Mouse (Mus musculus) testis, postnatal 14 days (tissue): ENCODE data around the gene Ppp1cb.

Source experiments
- DNase-seq: peaks from one replicate; pipeline ENCODE4 v3.0.0; 2021; ENCODE audit warnings: low spot score

The Ppp1cb gene

GRCm38 (mm10) chr5:32443906-32444305 lies 14.7 kb upstream of the Ppp1cb start:
- DNase-seq: no peak

GRCm38 (mm10) chr5:32445287-32445921 lies 13.2 kb upstream of the Ppp1cb start:
- DNase-seq: no peak

- DNase-seq: no peak
These were observed 12.2 kb upstream of the Ppp1cb start for GRCm38 (mm10) chr5:32446394-32446793.

- no peak for DNase-seq
These were observed 11.8 kb upstream of the Ppp1cb start for GRCm38 (mm10) chr5:32446810-32447209.

GRCm38 (mm10) chr5:32459251-32459881 lies 723 bp downstream of the Ppp1cb start:
- DNase-seq: peak; percentile 85

- no peak for DNase-seq
These were observed 1.5 kb downstream of the Ppp1cb start for GRCm38 (mm10) chr5:32459882-32460751.

- DNase-seq: no peak
These were observed 2.3 kb downstream of the Ppp1cb start for GRCm38 (mm10) chr5:32460973-32461372.

- DNase-seq: no peak
These were observed 13.8 kb downstream of the Ppp1cb start for GRCm38 (mm10) chr5:32472332-32473028.

GRCm38 (mm10) chr5:32473029-32473352 lies 14.3 kb downstream of the Ppp1cb start:
- no peak for DNase-seq

- no peak for DNase-seq
These were observed 17.9 kb downstream of the Ppp1cb start for GRCm38 (mm10) chr5:32476501-32476900.

GRCm38 (mm10) chr5:32478972-32479371 lies 20.3 kb downstream of the Ppp1cb start:
- DNase-seq: no peak

- no peak for DNase-seq
These were observed 26.8 kb downstream of the Ppp1cb start for GRCm38 (mm10) chr5:32485430-32485829.

GRCm38 (mm10) chr5:32488044-32488443 lies 29.4 kb downstream of the Ppp1cb start:
- no peak for DNase-seq

GRCm38 (mm10) chr5:32494084-32494700 lies 35.5 kb downstream of the Ppp1cb start:
- DNase-seq: no peak

- DNase-seq: no peak
These were observed 50.1 kb downstream of the Ppp1cb start for GRCm38 (mm10) chr5:32508766-32509165.

- no peak for DNase-seq
These were observed 61.7 kb downstream of the Ppp1cb start for GRCm38 (mm10) chr5:32520381-32520780.

GRCm38 (mm10) chr5:32549449-32549848 lies 90.8 kb downstream of the Ppp1cb start:
- no peak for DNase-seq

- no peak for DNase-seq
These were observed 106.1 kb downstream of the Ppp1cb start for GRCm38 (mm10) chr5:32564697-32565096.
